Mouse (Mus musculus): ENCODE results near the gene Gpat3.
A peak's percentile ranks its signal among the peaks of the same experiment; 100 is the strongest.

Gpat3 gene

GRCm38 (mm10) chr5:100915411-100915810 is 69.9 kb downstream of the Gpat3 start:
- DNase-seq (ENCODE audit: low read depth, low spot score) = no peak

- no peak for DNase-seq (ENCODE audit: low read depth, low spot score)
These were observed 70.9 kb downstream of the Gpat3 start for GRCm38 (mm10) chr5:100916416-100916815.

GRCm38 (mm10) chr5:100917252-100917774 is 71.8 kb downstream of the Gpat3 start:
- DNase-seq (ENCODE audit: low read depth, low spot score) = no peak

GRCm38 (mm10) chr5:100919069-100919468 is 73.6 kb downstream of the Gpat3 start:
- peak; percentile 41 for DNase-seq (ENCODE audit: low read depth, low spot score)

GRCm38 (mm10) chr5:100929698-100930097 is 84.2 kb downstream of the Gpat3 start:
- no peak for DNase-seq (ENCODE audit: low read depth, low spot score)

GRCm38 (mm10) chr5:100943716-100944115 is 98.2 kb downstream of the Gpat3 start:
- no peak for DNase-seq (ENCODE audit: low read depth, low spot score)

GRCm38 (mm10) chr5:100945336-100945735 is 99.8 kb downstream of the Gpat3 start:
- no peak for DNase-seq (ENCODE audit: low read depth, low spot score)
